Mouse (Mus musculus) MEL (cell line): Measurements from ENCODE around the gene Tyms.
A peak's percentile ranks its signal among the peaks of the same experiment; 100 is the strongest.

Experiments used
- CHD1 ChIP-seq: IDR thresholded peaks from 2 replicates; pipeline ENCODE4 v1.6.1; 2012; ENCODE audit warnings: low read depth, mild to moderate bottlenecking, inconsistent platforms, low read length, improper control_type of control experiment
- CTCF ChIP-seq, 3 experiments: IDR thresholded peaks in 2 of 3; conservative IDR thresholded peaks in 1 of 3; 2 replicates each; pipeline ENCODE4 v1.5.1; 2011 to 2012; ENCODE audit warnings: low read length in 3 of 3, low read depth in 2 of 3, mild to moderate bottlenecking in 2 of 3, improper control_type of control experiment in 1 of 3, inconsistent platforms in 1 of 3, mixed read lengths in 1 of 3, moderate library complexity in 1 of 3; ENCODE audit not compliant: control insufficient read depth in 1 of 3, insufficient read depth in 1 of 3, poor library complexity in 1 of 3, severe bottlenecking in 1 of 3
- NELFE ChIP-seq: IDR thresholded peaks from 2 replicates; pipeline ENCODE4 v1.6.1; 2011; ENCODE audit warnings: low read depth, low read length, improper control_type of control experiment
- POLR2A ChIP-seq, 2 experiments: IDR thresholded peaks; 2 replicates each; pipeline ENCODE4 v1.6.1; 2011 to 2012; ENCODE audit warnings: low read length in 2 of 2, mild to moderate bottlenecking in 2 of 2, control low read depth in 1 of 2, improper control_type of control experiment in 1 of 2, low read depth in 1 of 2, moderate library complexity in 1 of 2; ENCODE audit not compliant: control insufficient read depth in 1 of 2, insufficient read depth in 1 of 2, poor library complexity in 1 of 2

GRCm38 (mm10) chr5:30112533-30113068 lies 39.2 kb upstream of the Tyms start:
- TF ChIP-seq CHD1 (no peak), POLR2A (IDR thresholded peaks at IDR 0.05; ENCODE audit: control insufficient read depth in 1 of 2, insufficient read depth in 1 of 2, low read depth in 1 of 2, low read length in 2 of 2, poor library complexity in 1 of 2) (no peak), CTCF (IDR thresholded peaks at IDR 0.05 in 2 of 3, conservative IDR thresholded peaks at IDR 0.05 in 1 of 3; ENCODE audit: control insufficient read depth in 1 of 3, insufficient read depth in 1 of 3, low read depth in 2 of 3, low read length in 3 of 3, poor library complexity in 1 of 3, severe bottlenecking in 1 of 3) (peak; percentile 15 to 32 (median 30); a peak in 4 of 6 replicates), NELFE (no peak)
